Mouse (Mus musculus) midbrain, embryonic 14.5 days (tissue): ENCODE measurements around the gene Tnfsf12. TPM values are rescaled to one million over a fixed set of nuclear protein-coding genes. Genes with fewer than 3 reads are reported as not detected.
A peak's percentile ranks its signal among the peaks of the same experiment; 100 is the strongest.

ENCODE experiments used
- ATAC-seq: fragments of 200-750 bp; cut with Nextera tagmentation; 2 replicates; pipeline ENCODE4 v1.8.0; 2017; ENCODE audit warnings: moderate number of reproducible peaks, moderate library complexity; ENCODE audit not compliant: low FRiP score, low TSS enrichment
- DNase-seq: peaks from one replicate; pipeline ENCODE4 v3.0.0-alpha.2; 2015
- H3K27ac ChIP-seq: fragments of 300-500 bp; sonication (generic); replicated peaks from 2 replicates; pipeline ENCODE4 v1.5.1; 2014; ENCODE audit warnings: mild to moderate bottlenecking, low read depth, low read length, moderate library complexity
- H3K27me3 ChIP-seq: fragments of 300-500 bp; sonication (generic); 2 replicates; pipeline ENCODE4 v1.6.1; 2014; ENCODE audit warnings: low read length, control low read depth, mixed read lengths; ENCODE audit not compliant: control insufficient read depth, insufficient read depth
- H3K36me3 ChIP-seq: fragments of 300-500 bp; sonication (generic); 2 replicates; pipeline ENCODE4 v1.6.1; 2014; ENCODE audit warnings: low read length, control low read depth; ENCODE audit not compliant: control insufficient read depth, insufficient read depth
- H3K4me1 ChIP-seq: fragments of 300-500 bp; sonication (generic); 2 replicates; pipeline ENCODE4 v1.6.1; 2014; ENCODE audit warnings: mild to moderate bottlenecking, antibody characterized with exemption, low read length, control low read depth; ENCODE audit not compliant: control insufficient read depth, insufficient read depth
- H3K4me2 ChIP-seq: fragments of 300-500 bp; sonication (generic); 2 replicates; pipeline ENCODE4 v1.6.1; 2014; ENCODE audit warnings: mild to moderate bottlenecking, low read length, moderate library complexity
- H3K4me3 ChIP-seq: fragments of 300-500 bp; sonication (generic); replicated peaks from 2 replicates; pipeline ENCODE4 v1.5.1; 2014; ENCODE audit warnings: low read depth, low read length
- H3K9ac ChIP-seq: fragments of 300-500 bp; sonication (generic); replicated peaks from 2 replicates; pipeline ENCODE4 v1.6.1; 2014; ENCODE audit warnings: mild to moderate bottlenecking, low read length, moderate library complexity
- H3K9me3 ChIP-seq: fragments of 300-500 bp; sonication (generic); 2 replicates; pipeline ENCODE4 v1.6.1; 2016; ENCODE audit warnings: low read length, control low read depth, mixed read lengths; ENCODE audit not compliant: control insufficient read depth
- WGBS: fragments of 180-500 bp; shearing (Covaris S2); extraction: QIAGEN DNeasy Blood & Tissue Kit; methylation state at CpG from one replicate; pipeline ENCODE4 v1.1.7; 2014; 5-methylcytosine and 5-hydroxymethylcytosine counted together
- polyA plus RNA-seq: library from polyadenylated mRNA; unstranded; fragments of >200 nt; fragmentation: Nextera tagmentation; extraction: Ambion mirVana; gene quantifications from 2 replicates; pipeline ENCODE4 v1.2.1, GENCODE M21; 2014

Gene Tnfsf12
- polyA plus RNA-seq, 1 experiment from 2014 or later, result 3.0 TPM

GRCm38 (mm10) chr11:69684936-69685335 lies 10.7 kb downstream of the Tnfsf12 start:
- Histone ChIP-seq H3K4me3 (no peak overlapping the region), H3K36me3 (peaks cover 4% of the 10 kb centered on the region; the same call in 1 of the 2 replicates), H3K9ac (no peak overlapping the region), H3K9me3 (no peaks in the 10 kb centered on the region), H3K27ac (no peak overlapping the region), H3K27me3 (no peaks in the 10 kb centered on the region), H3K4me2 (no peak overlapping the region), H3K4me1 (peaks cover 18% of the 10 kb centered on the region)
- WGBS, result 84% methylated on average over 6 of the region's 6 CpGs
- no peak for ATAC-seq
- no peak for DNase-seq

GRCm38 (mm10) chr11:69684128-69684745 lies 11.4 kb downstream of the Tnfsf12 start:
- ATAC-seq, result no peak
- DNase-seq, result no peak
- no peaks in the 10 kb centered on the region for H3K27me3 ChIP-seq
- peaks cover 8% of the 10 kb centered on the region; the same call in 1 of the 2 replicates for H3K36me3 ChIP-seq
- H3K27ac ChIP-seq, result no peak overlapping the region
- no peak overlapping the region for H3K4me2 ChIP-seq
- no peaks in the 10 kb centered on the region for H3K9me3 ChIP-seq
- H3K9ac ChIP-seq, result no peak overlapping the region
- WGBS, result 83% methylated on average over 12 of the region's 12 CpGs
- no peak overlapping the region for H3K4me3 ChIP-seq
- peaks cover 18% of the 10 kb centered on the region for H3K4me1 ChIP-seq

- Histone ChIP-seq H3K9me3 (no peaks in the 10 kb centered on the region), H3K27me3 (no peaks in the 10 kb centered on the region), H3K4me1 (peaks cover 18% of the 10 kb centered on the region), H3K4me3 (peak overlapping the region; percentile 19; the same call in 1 of the 2 replicates), H3K27ac (peak overlapping the region; percentile 86; the same call in 1 of the 2 replicates), H3K4me2 (peak overlapping the region; percentile 93), H3K9ac (no peak overlapping the region; the same call in 1 of the 2 replicates), H3K36me3 (peaks cover 10% of the 10 kb centered on the region)
- DNase-seq (no peak), ATAC-seq (no peak)
- WGBS, result 82% methylated on average over 7 of the region's 7 CpGs
Measured at GRCm38 (mm10) chr11:69683576-69683975, 12.1 kb downstream of the Tnfsf12 start.

- peak overlapping the region; percentile 19 for H3K4me3 ChIP-seq
- peak overlapping the region; percentile 47 for H3K9ac ChIP-seq
- no peaks in the 10 kb centered on the region for H3K9me3 ChIP-seq
- DNase-seq (peak; percentile 97), ATAC-seq (0 out of 2 replicates have a peak, but pooled peaks have one; percentile 61)
- peak overlapping the region; percentile 86 for H3K27ac ChIP-seq
- peak overlapping the region; percentile 93 for H3K4me2 ChIP-seq
- 18% methylated on average over 12 of the region's 12 CpGs for WGBS
- H3K4me1 ChIP-seq, result peaks cover 18% of the 10 kb centered on the region
- H3K36me3 ChIP-seq, result peaks cover 16% of the 10 kb centered on the region
- H3K27me3 ChIP-seq, result no peaks in the 10 kb centered on the region
Measured at GRCm38 (mm10) chr11:69682840-69683533, 12.7 kb downstream of the Tnfsf12 start.

GRCm38 (mm10) chr11:69682209-69682839 lies 13.3 kb downstream of the Tnfsf12 start:
- no peaks in the 10 kb centered on the region for H3K9me3 ChIP-seq
- 26% methylated on average over 24 of the region's 24 CpGs for WGBS
- H3K36me3 ChIP-seq, result peaks cover 22% of the 10 kb centered on the region
- H3K9ac ChIP-seq, result peak overlapping the region; percentile 76; the same call in 1 of the 2 replicates
- H3K4me3 ChIP-seq, result peak overlapping the region; percentile 82
- peak overlapping the region; percentile 93 for H3K4me2 ChIP-seq
- DNase-seq, result no peak
- no peaks in the 10 kb centered on the region for H3K27me3 ChIP-seq
- H3K27ac ChIP-seq, result peak overlapping the region; percentile 86
- ATAC-seq, result peak; percentile 16; the same call in 1 of the 2 replicates
- peaks cover 18% of the 10 kb centered on the region for H3K4me1 ChIP-seq

- H3K27ac ChIP-seq, result peak within 1 kb of the TSS; percentile 86
- H3K4me1 ChIP-seq, result peaks cover 18% of the 10 kb centered on the region
- whole genome bisulfite sequencing, result under 1% methylated on average over 77 of the region's 80 CpGs
- peak; percentile 99 for DNase-seq
- H3K27me3 ChIP-seq, result no peaks in the 10 kb centered on the region
- H3K9me3 ChIP-seq, result no peaks in the 10 kb centered on the region
- H3K4me3 ChIP-seq, result peak within 1 kb of the TSS; percentile 82
- peak within 1 kb of the TSS; percentile 76 for H3K9ac ChIP-seq
- ATAC-seq, result peak; percentile 95
- H3K36me3 ChIP-seq, result peaks cover 30% of the 10 kb centered on the region
- H3K4me2 ChIP-seq, result peak within 1 kb of the TSS; percentile 93
Measured at GRCm38 (mm10) chr11:69681314-69682208, 14.1 kb downstream of the Tnfsf12 start, which contains the start of gene Senp3. Senp3 (minus strand) TSS chr11:69682084.

- H3K9me3 ChIP-seq, result no peaks in the 10 kb centered on the region
- WGBS, result 95% methylated on average over 30 of the region's 30 CpGs
- no peak overlapping the region for H3K27ac ChIP-seq
- ATAC-seq (no peak), DNase-seq (no peak)
- H3K27me3 ChIP-seq, result no peaks in the 10 kb centered on the region
- no peak overlapping the region for H3K4me3 ChIP-seq
- peak overlapping the region; percentile 93 for H3K4me2 ChIP-seq
- H3K9ac ChIP-seq, result 0 out of 2 replicates have a peak overlapping the region, but pooled peaks have one; percentile 76
- peaks cover 42% of the 10 kb centered on the region for H3K36me3 ChIP-seq
- H3K4me1 ChIP-seq, result peaks cover 18% of the 10 kb centered on the region
Measured at GRCm38 (mm10) chr11:69680136-69680855, 15.4 kb downstream of the Tnfsf12 start.
